Mouse (Mus musculus) heart, postnatal 0 days (tissue): Measurements from ENCODE around the gene Gm32742. TPM values are rescaled to one million over a fixed set of nuclear protein-coding genes. Genes with fewer than 3 reads are reported as not detected.
"Not testable (repeated sequence)": the region's sequence is repeated elsewhere in the genome, so short reads cannot be mapped to it uniquely, and the experiment has no call there.

Experiments
- ATAC-seq: fragments of 200-750 bp; cut with Nextera tagmentation; 2 replicates; pipeline ENCODE4 v1.8.0; 2017; ENCODE audit warnings: low read depth, moderate number of reproducible peaks, moderate library complexity; ENCODE audit not compliant: insufficient read depth
- DNase-seq: peaks from one replicate; pipeline ENCODE4 v3.0.0-alpha.2; 2016; ENCODE audit warnings: low spot score
- H3K27ac ChIP-seq: fragments of 300-500 bp; sonication (generic); 2 replicates; pipeline ENCODE4 v1.5.1; 2014; ENCODE audit warnings: low read depth, mild to moderate bottlenecking
- H3K27me3 ChIP-seq: fragments of 300-500 bp; sonication (generic); 2 replicates; pipeline ENCODE4 v1.6.1; 2014; ENCODE audit warnings: low read length, mixed read lengths; ENCODE audit not compliant: control insufficient read depth, insufficient read depth
- H3K36me3 ChIP-seq: fragments of 300-500 bp; sonication (generic); replicated peaks from 2 replicates; pipeline ENCODE4 v1.6.1; 2014; ENCODE audit warnings: low read length, mixed read lengths; ENCODE audit not compliant: control insufficient read depth, insufficient read depth
- H3K4me1 ChIP-seq: fragments of 300-500 bp; sonication (generic); 2 replicates; pipeline ENCODE4 v1.6.1; 2014; ENCODE audit warnings: antibody characterized with exemption; ENCODE audit not compliant: control insufficient read depth, insufficient read depth
- H3K4me2 ChIP-seq: fragments of 300-500 bp; sonication (generic); 2 replicates; pipeline ENCODE4 v1.6.1; 2014; ENCODE audit warnings: low read depth, mild to moderate bottlenecking, low read length, moderate library complexity
- H3K4me3 ChIP-seq: fragments of 300-500 bp; sonication (generic); 2 replicates; pipeline ENCODE4 v1.5.1; 2014; ENCODE audit warnings: low read depth, low read length
- H3K9ac ChIP-seq: fragments of 300-500 bp; sonication (generic); replicated peaks from 2 replicates; pipeline ENCODE4 v1.6.1; 2014; ENCODE audit warnings: low read depth, low read length, mixed read lengths
- H3K9me3 ChIP-seq: fragments of 300-500 bp; sonication (generic); replicated peaks from 2 replicates; pipeline ENCODE4 v1.6.1; 2016; ENCODE audit warnings: low read length; ENCODE audit not compliant: control insufficient read depth
- CTCF ChIP-seq: IDR thresholded peaks from 2 replicates; pipeline ENCODE4 v1.5.1; 2016; ENCODE audit warnings: antibody characterized with exemption, control low read depth, low read depth
- EP300 ChIP-seq: IDR thresholded peaks from 2 replicates; pipeline ENCODE4 v1.6.1; 2016; ENCODE audit warnings: antibody characterized with exemption, low read depth
- WGBS: fragments of 180-500 bp; shearing (Covaris S2); extraction: QIAGEN DNeasy Blood & Tissue Kit; methylation state at CpG from one replicate; pipeline ENCODE4 v1.1.7; 2014; 5-methylcytosine and 5-hydroxymethylcytosine counted together
- polyA plus RNA-seq: library from polyadenylated mRNA; unstranded; fragments of >200 nt; fragmentation: Nextera tagmentation; extraction: Ambion mirVana; gene quantifications from 2 replicates; pipeline ENCODE4 v1.2.1, GENCODE M21; 2015
- total RNA-seq: library from RNA; depleted of rRNA; stranded (reverse); fragments of >200 nt; gene quantifications from 2 replicates; pipeline ENCODE4 v1.2.3, GENCODE M21; 2014; ENCODE audit warnings: low replicate concordance

The Gm32742 gene
- total and polyA plus RNA-seq, 2 experiments from 2014 or later: not detected

DNA sequence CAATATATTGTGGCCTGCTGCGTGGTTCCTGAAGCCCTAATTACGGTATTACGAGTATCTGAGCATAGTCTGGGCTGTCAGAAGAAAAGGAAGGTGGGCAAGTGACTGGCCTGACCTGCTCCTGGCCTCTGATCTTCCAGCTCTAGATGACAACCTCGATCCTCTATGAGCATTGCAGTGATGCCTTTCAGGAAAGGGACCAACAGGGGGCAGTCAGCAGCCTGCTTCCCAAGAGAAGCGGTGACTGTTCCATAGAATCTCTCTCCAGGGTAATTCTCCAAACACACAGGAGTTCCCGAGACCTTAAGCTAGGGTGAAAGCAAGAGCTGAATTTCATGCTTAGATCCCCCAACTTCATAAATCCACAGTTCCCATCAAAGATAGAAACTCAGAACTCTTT, 21.1 kb downstream of the Gm32742 start:
- ATAC-seq: no peak
- 63% methylated on average over 6 of the region's 6 CpGs for WGBS
- TF ChIP-seq EP300 (no peak), CTCF (no peak)
- no peaks in the 10 kb centered on the region for H3K4me1 ChIP-seq
- no peaks in the 10 kb centered on the region for H3K36me3 ChIP-seq
- DNase-seq: no peak
- no peak overlapping the region for H3K4me2 ChIP-seq
- H3K27ac ChIP-seq: no peak overlapping the region
- H3K9me3 ChIP-seq: no peaks in the 10 kb centered on the region
- H3K27me3 ChIP-seq: no peaks in the 10 kb centered on the region
- no peak overlapping the region for H3K4me3 ChIP-seq
- H3K9ac ChIP-seq: no peak overlapping the region

GRCm38 (mm10) chr9:51143437-51143836, 21.9 kb downstream of the Gm32742 start:
- Histone ChIP-seq H3K9me3 (no peaks in the 10 kb centered on the region), H3K36me3 (no peaks in the 10 kb centered on the region), H3K4me1 (no peaks in the 10 kb centered on the region), H3K9ac (no peak overlapping the region), H3K4me2 (no peak overlapping the region), H3K27ac (no peak overlapping the region), H3K27me3 (no peaks in the 10 kb centered on the region), H3K4me3 (no peak overlapping the region)
- DNase-seq (no peak), ATAC-seq (no peak)
- WGBS: 75% methylated on average over 1 of the region's 1 CpGs
- TF ChIP-seq EP300 (no peak), CTCF (no peak)

DNA sequence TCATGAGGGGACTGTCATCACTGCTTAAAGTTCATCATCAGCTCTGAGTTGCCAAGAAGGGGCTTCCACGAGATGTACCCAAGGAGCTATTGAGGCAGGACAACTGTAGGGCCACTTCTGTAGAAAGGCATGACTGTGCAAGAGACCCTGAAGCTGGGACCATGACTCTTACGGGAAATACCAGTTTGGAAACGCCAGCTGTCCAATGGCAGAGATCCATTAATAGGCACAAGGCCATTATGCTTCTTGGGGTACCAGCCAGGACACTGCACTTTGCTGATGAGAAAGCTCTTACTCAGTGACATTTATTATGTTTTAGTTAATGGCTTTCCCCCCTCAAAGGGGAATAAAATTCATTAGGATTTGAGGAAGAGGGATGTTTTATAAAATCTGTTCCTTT, 24.6 kb downstream of the Gm32742 start:
- Histone ChIP-seq H3K4me1 (no peaks in the 10 kb centered on the region), H3K4me3 (no peak overlapping the region), H3K4me2 (no peak overlapping the region), H3K27me3 (no peaks in the 10 kb centered on the region), H3K36me3 (no peaks in the 10 kb centered on the region), H3K9me3 (no peaks in the 10 kb centered on the region), H3K9ac (no peak overlapping the region), H3K27ac (no peak overlapping the region)
- no peak for ATAC-seq
- no peak for TF ChIP-seq CTCF
- no peak for TF ChIP-seq EP300
- no peak for DNase-seq
- WGBS: 68% methylated on average over 3 of the region's 3 CpGs

GRCm38 (mm10) chr9:51139401-51139800, 25.9 kb downstream of the Gm32742 start:
- not testable (repeated sequence) for H3K36me3 ChIP-seq, H3K4me2 ChIP-seq, H3K4me1 ChIP-seq, H3K9me3 ChIP-seq, H3K27ac ChIP-seq, H3K4me3 ChIP-seq, DNase-seq, ATAC-seq, H3K9ac ChIP-seq, H3K27me3 ChIP-seq
- 76% methylated on average over 1 of the region's 1 CpGs for WGBS

DNA sequence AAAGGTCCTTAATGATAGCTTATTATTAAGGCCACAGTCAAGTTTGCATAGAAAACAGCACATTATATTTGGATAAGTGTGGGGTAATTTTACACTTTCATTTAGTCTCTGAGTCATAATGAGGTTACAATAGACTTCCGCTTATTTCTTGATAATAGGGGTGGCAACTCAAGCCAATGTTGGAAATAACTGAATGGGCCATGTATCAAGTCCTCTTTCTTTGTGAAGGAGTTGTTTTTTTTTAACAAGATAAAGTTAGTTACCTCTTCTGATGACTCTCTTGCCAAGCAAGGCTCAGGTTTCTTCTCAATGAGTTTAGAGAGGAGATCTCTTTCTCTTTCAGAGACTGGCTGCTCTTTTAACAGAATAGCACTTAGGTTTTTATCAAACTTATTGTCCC, 27.0 kb downstream of the Gm32742 start:
- 74% methylated on average over 1 of the region's 1 CpGs for WGBS
- H3K4me1 ChIP-seq: no peaks in the 10 kb centered on the region
- no peak overlapping the region for H3K4me3 ChIP-seq
- DNase-seq: no peak
- TF ChIP-seq CTCF: no peak
- TF ChIP-seq EP300: no peak
- H3K27ac ChIP-seq: no peak overlapping the region
- H3K9me3 ChIP-seq: no peaks in the 10 kb centered on the region
- H3K27me3 ChIP-seq: no peaks in the 10 kb centered on the region
- ATAC-seq: no peak
- H3K36me3 ChIP-seq: no peaks in the 10 kb centered on the region
- no peak overlapping the region for H3K9ac ChIP-seq
- H3K4me2 ChIP-seq: no peak overlapping the region

DNA sequence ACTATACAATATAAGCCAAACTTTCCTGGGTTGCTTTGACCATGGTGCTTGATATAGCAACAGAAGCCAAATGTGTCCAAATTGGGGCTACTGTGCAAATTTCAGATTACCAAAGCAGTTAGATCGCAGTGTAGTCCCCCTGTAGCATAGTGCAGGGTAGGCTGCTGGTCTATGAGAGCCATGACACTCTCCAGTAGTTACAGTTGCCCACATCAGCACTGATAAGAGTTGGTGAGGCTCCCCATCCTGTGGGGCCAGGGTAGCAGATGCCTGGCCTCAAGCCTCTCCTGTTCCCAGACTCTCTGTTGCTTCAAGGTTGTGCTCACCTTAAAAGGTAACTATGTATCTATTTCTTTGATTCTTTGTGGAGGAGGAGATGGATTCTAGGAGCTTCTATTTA, 27.5 kb downstream of the Gm32742 start:
- no peak overlapping the region for H3K27ac ChIP-seq
- 60% methylated on average over 1 of the region's 1 CpGs for WGBS
- ATAC-seq: no peak
- H3K9ac ChIP-seq: no peak overlapping the region
- H3K9me3 ChIP-seq: no peaks in the 10 kb centered on the region
- H3K4me2 ChIP-seq: no peak overlapping the region
- no peaks in the 10 kb centered on the region for H3K36me3 ChIP-seq
- no peak for TF ChIP-seq CTCF
- TF ChIP-seq EP300: no peak
- no peak for DNase-seq
- H3K4me1 ChIP-seq: no peaks in the 10 kb centered on the region
- no peaks in the 10 kb centered on the region for H3K27me3 ChIP-seq
- no peak overlapping the region for H3K4me3 ChIP-seq
